Mouse (Mus musculus) heart, embryonic 12.5 days (tissue): ENCODE results near the gene Lrrc4. TPM values are rescaled to one million over a fixed set of nuclear protein-coding genes. Genes with fewer than 3 reads are reported as not detected.

ENCODE experiments used
- ATAC-seq: fragments of 200-750 bp; cut with Nextera tagmentation; 2 replicates; pipeline ENCODE4 v1.8.0; 2017; ENCODE audit warnings: moderate TSS enrichment, moderate library complexity; ENCODE audit not compliant: insufficient number of reproducible peaks, low FRiP score
- H3K27ac ChIP-seq: fragments of 300-500 bp; sonication (generic); 2 replicates; pipeline ENCODE4 v1.5.1; 2016; ENCODE audit warnings: mild to moderate bottlenecking, moderate library complexity; ENCODE audit not compliant: poor library complexity, severe bottlenecking
- H3K27me3 ChIP-seq: fragments of 300-500 bp; sonication (generic); replicated peaks from 2 replicates; pipeline ENCODE4 v1.6.1; 2016; ENCODE audit warnings: mild to moderate bottlenecking, moderate library complexity
- H3K36me3 ChIP-seq: fragments of 300-500 bp; sonication (generic); 2 replicates; pipeline ENCODE4 v1.6.1; 2016; ENCODE audit warnings: mild to moderate bottlenecking, moderate library complexity
- H3K4me1 ChIP-seq: fragments of 300-500 bp; sonication (generic); replicated peaks from 2 replicates; pipeline ENCODE4 v1.6.1; 2016; ENCODE audit warnings: mild to moderate bottlenecking
- H3K4me2 ChIP-seq: fragments of 300-500 bp; sonication (generic); 2 replicates; pipeline ENCODE4 v1.6.1; 2016; ENCODE audit warnings: mild to moderate bottlenecking, moderate library complexity
- H3K4me3 ChIP-seq: fragments of 300-500 bp; sonication (generic); 2 replicates; pipeline ENCODE4 v1.5.1; 2016; ENCODE audit warnings: mild to moderate bottlenecking
- H3K9ac ChIP-seq: fragments of 300-500 bp; sonication (generic); 2 replicates; pipeline ENCODE4 v1.6.1; 2016; ENCODE audit warnings: mild to moderate bottlenecking, moderate library complexity
- H3K9me3 ChIP-seq: fragments of 300-500 bp; sonication (generic); replicated peaks from 2 replicates; pipeline ENCODE4 v1.6.1; 2016; ENCODE audit warnings: mild to moderate bottlenecking, moderate library complexity
- WGBS: fragments of 180-500 bp; shearing (Covaris S2); methylation state at CpG from one replicate; pipeline ENCODE4 v1.1.7; 2016; 5-methylcytosine and 5-hydroxymethylcytosine counted together
- polyA plus RNA-seq: library from polyadenylated mRNA; unstranded; fragments of >200 nt; fragmentation: Nextera tagmentation; extraction: Ambion mirVana; gene quantifications from 2 replicates; pipeline ENCODE4 v1.2.1, GENCODE M21; 2016

The Lrrc4 gene
- polyA plus RNA-seq, 1 experiment from 2014 or later, result 0.51 TPM

- Histone ChIP-seq H3K4me2 (no peak overlapping the region), H3K36me3 (peaks cover 9% of the 10 kb centered on the region), H3K27me3 (no peaks in the 10 kb centered on the region), H3K27ac (no peak overlapping the region), H3K4me1 (peaks cover 20% of the 10 kb centered on the region), H3K9ac (no peak overlapping the region), H3K4me3 (no peak overlapping the region), H3K9me3 (no peaks in the 10 kb centered on the region)
- ATAC-seq, result no peak
- WGBS, result 84% methylated on average over 6 of the region's 6 CpGs
Measured at GRCm38 (mm10) chr6:28767891-28768481, 63.6 kb downstream of the Lrrc4 start.

DNA sequence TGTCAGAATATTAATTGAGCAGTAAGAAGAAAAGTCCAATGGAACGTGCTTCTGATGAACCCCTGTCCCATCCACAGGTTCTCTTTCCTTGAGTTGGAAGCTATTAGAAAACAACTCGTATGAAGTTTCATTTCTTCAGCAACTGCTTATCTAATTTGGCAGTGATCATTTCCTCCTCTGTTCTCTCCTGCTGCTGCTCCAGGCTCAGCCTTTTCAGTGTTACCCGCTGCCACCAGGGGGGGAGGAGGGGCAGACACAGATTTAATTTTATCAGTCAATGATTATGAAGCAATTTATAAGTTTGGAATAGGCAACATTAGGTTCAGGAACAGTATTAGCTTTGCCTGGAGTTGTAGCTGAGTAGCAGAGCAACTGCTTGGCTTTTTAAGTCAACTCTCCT, 64.9 kb downstream of the Lrrc4 start:
- no peak overlapping the region for H3K4me3 ChIP-seq
- H3K27ac ChIP-seq, result no peak overlapping the region
- peaks cover 9% of the 10 kb centered on the region for H3K36me3 ChIP-seq
- no peak overlapping the region for H3K4me2 ChIP-seq
- peaks cover 20% of the 10 kb centered on the region for H3K4me1 ChIP-seq
- no peak for ATAC-seq
- no peaks in the 10 kb centered on the region for H3K9me3 ChIP-seq
- no peak overlapping the region for H3K9ac ChIP-seq
- WGBS, result 45% methylated on average over 3 of the region's 3 CpGs
- no peaks in the 10 kb centered on the region for H3K27me3 ChIP-seq

GRCm38 (mm10) chr6:28762132-28762775, 69.3 kb downstream of the Lrrc4 start:
- Histone ChIP-seq H3K27me3 (no peaks in the 10 kb centered on the region), H3K9ac (no peak overlapping the region), H3K9me3 (no peaks in the 10 kb centered on the region), H3K27ac (no peak overlapping the region), H3K4me3 (no peak overlapping the region), H3K4me1 (peaks cover 27% of the 10 kb centered on the region), H3K36me3 (no peaks in the 10 kb centered on the region), H3K4me2 (no peak overlapping the region)
- WGBS, result 52% methylated on average over 5 of the region's 5 CpGs
- no peak for ATAC-seq

DNA sequence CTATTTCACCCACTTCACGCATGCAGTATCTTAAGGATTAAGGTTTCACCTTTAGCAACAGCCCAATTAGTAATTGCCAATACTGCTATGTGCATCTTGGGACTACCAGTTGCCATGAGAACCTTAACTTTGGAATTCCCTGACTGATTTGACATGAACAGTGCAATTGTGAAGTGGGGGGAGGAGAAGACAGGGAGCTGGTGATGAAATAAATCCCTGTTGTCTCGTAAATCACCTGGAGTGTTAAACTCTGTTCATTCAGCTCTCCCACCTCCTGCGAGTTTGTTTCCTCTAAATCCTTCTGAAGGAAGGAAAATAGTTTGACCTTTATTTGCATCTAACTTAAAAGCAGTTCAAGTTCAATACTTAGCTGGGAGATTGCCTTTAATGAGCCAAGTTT, 69.8 kb downstream of the Lrrc4 start:
- ATAC-seq, result no peak
- H3K4me2 ChIP-seq, result no peak overlapping the region
- 66% methylated on average over 3 of the region's 3 CpGs for WGBS
- H3K4me1 ChIP-seq, result peaks cover 29% of the 10 kb centered on the region
- no peaks in the 10 kb centered on the region for H3K27me3 ChIP-seq
- H3K9ac ChIP-seq, result no peak overlapping the region
- no peaks in the 10 kb centered on the region for H3K36me3 ChIP-seq
- no peak overlapping the region for H3K4me3 ChIP-seq
- no peak overlapping the region for H3K27ac ChIP-seq
- H3K9me3 ChIP-seq, result no peaks in the 10 kb centered on the region

- Histone ChIP-seq H3K27me3 (no peaks in the 10 kb centered on the region), H3K4me1 (peaks cover 29% of the 10 kb centered on the region), H3K4me3 (no peak overlapping the region), H3K4me2 (no peak overlapping the region), H3K27ac (no peak overlapping the region), H3K9me3 (no peaks in the 10 kb centered on the region), H3K36me3 (no peaks in the 10 kb centered on the region), H3K9ac (no peak overlapping the region)
- ATAC-seq, result no peak
- WGBS, result 85% methylated on average over 4 of the region's 4 CpGs
Measured at GRCm38 (mm10) chr6:28758293-28758692, 73.3 kb downstream of the Lrrc4 start.

DNA sequence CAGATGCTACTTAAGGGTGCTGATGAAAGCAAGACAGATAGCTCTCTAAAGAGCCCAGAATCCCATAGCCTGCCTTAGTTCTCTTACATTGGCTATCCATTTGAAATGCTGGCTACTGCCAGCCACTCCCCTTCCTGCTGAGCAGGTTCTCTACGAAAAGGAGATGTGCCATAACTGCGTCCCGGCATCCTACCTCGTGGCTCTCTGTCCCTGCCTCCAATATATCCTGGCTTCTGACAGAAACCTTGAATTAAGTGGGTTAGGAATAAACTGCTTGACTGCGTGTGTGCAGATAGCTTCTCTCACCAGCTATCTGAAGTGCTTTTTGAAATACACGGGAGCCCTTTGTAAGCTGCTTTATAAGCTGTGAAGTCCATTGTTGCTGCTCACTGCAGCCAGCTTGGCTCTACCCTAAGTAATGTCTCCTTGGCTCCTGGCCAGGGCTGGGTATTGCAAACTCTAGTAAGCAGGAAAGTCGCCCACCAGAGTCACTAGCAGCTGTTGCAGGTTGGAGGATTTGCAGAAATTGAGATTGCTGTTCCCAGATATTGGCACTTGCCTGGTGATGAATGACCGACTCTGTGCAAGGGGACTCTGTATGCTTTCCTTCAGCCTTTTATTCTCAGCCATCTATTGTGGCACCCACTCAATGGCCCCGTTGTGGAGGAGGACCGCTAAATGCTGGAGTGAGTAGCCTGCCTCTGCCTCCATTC, 75.1 kb downstream of the Lrrc4 start:
- WGBS, result 53% methylated on average over 10 of the region's 10 CpGs
- ATAC-seq, result no peak

DNA sequence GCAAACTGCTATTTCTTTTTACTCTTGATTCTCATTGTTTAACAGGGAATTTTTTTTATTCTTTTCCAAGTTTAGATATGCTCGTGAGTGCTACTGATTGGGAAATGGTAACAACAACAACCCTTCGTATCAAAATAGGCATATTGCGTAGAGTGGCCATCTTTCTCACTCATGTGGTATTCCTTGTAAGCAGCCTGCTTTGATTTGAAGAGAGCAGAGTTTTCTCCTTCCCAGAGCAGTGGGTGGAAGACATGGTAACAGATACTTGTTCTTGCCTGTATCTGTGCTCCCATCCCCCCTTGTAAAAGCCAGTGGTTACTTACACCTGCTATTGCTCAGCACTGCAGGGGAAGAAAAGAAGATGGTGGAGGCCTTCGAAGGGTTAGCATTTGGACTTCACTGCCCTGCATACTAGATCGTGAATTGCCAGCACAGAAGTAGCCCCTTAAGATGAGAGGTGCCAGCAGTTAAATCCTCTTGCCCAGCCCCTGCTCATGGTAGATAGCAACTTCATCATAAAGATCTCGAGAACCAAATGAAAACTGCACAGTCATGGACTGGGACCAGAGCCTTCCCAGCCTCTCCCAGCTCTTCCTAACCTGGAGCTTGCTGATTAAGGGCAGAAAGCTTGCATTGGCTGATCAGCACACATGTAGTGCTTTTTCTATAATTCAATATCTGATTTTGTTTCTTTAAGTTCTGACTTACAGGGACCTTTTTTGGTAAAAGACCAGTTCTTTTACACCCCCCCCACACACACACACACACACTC, 77.2 kb downstream of the Lrrc4 start:
- H3K4me2 ChIP-seq, result no peak overlapping the region
- H3K36me3 ChIP-seq, result no peaks in the 10 kb centered on the region
- no peak for ATAC-seq
- WGBS, result 84% methylated on average over 6 of the region's 6 CpGs
- peaks cover 18% of the 10 kb centered on the region for H3K4me1 ChIP-seq
- H3K9me3 ChIP-seq, result no peaks in the 10 kb centered on the region
- no peak overlapping the region for H3K27ac ChIP-seq
- no peak overlapping the region for H3K9ac ChIP-seq
- H3K4me3 ChIP-seq, result no peak overlapping the region
- H3K27me3 ChIP-seq, result no peaks in the 10 kb centered on the region

More for the DNA sequence above, 75.1 kb downstream of the Lrrc4 start:
- Histone ChIP-seq H3K27me3 (no peaks in the 10 kb centered on the region), H3K4me1 (peaks cover 29% of the 10 kb centered on the region), H3K36me3 (no peaks in the 10 kb centered on the region), H3K9ac (no peak overlapping the region), H3K9me3 (no peaks in the 10 kb centered on the region), H3K4me3 (no peak overlapping the region), H3K4me2 (no peak overlapping the region), H3K27ac (no peak overlapping the region)

DNA sequence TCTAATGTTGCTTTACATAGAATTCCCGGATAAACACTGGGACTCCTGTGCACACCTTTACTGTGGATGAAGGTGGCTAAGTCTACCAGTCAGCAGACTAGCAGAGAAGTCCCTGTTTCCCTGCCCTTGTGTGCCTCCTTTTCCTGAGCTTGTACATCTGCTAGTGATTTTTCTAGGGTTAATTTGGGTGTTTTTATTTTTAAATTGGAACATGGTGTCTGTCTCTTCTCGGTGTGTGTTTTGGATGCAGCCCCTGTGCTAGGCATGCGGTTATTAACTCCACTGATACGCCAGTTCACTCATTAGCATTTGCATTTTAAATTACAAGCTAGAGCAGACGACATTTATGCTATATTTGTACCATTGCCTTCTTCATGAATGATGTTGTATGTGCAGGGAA, 77.9 kb downstream of the Lrrc4 start:
- Histone ChIP-seq H3K27me3 (no peaks in the 10 kb centered on the region), H3K36me3 (no peaks in the 10 kb centered on the region; the same call in 1 of the 2 replicates), H3K9me3 (no peaks in the 10 kb centered on the region), H3K4me1 (peaks cover 17% of the 10 kb centered on the region), H3K9ac (no peak overlapping the region), H3K27ac (no peak overlapping the region), H3K4me2 (no peak overlapping the region), H3K4me3 (no peak overlapping the region)
- ATAC-seq, result no peak
- WGBS, result 90% methylated on average over 5 of the region's 5 CpGs

DNA sequence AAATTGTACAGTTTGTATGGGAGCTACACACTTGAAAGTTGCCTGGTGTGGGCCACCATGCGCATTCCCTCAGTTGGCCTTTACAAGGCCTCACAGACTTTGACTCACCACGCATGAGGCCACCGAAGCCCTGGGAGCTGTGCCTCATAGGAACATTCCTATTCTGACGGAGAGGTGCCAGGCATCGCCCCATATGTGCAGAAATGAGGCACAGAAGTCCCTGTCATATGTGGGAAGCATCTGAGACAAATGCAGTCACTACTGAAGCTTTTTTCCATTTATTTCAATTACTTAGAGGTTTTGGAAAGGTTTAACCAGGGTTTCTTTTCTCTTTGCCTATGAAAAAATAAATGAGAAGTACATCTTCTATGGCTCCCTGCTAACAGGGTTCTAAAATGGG, 78.3 kb downstream of the Lrrc4 start:
- ATAC-seq, result no peak
- Histone ChIP-seq H3K27me3 (no peaks in the 10 kb centered on the region), H3K9ac (no peak overlapping the region), H3K4me1 (peaks cover 21% of the 10 kb centered on the region), H3K9me3 (no peaks in the 10 kb centered on the region), H3K4me2 (no peak overlapping the region), H3K36me3 (no peaks in the 10 kb centered on the region; the same call in 1 of the 2 replicates), H3K4me3 (no peak overlapping the region), H3K27ac (no peak overlapping the region)
- 94% methylated on average over 5 of the region's 5 CpGs for WGBS

DNA sequence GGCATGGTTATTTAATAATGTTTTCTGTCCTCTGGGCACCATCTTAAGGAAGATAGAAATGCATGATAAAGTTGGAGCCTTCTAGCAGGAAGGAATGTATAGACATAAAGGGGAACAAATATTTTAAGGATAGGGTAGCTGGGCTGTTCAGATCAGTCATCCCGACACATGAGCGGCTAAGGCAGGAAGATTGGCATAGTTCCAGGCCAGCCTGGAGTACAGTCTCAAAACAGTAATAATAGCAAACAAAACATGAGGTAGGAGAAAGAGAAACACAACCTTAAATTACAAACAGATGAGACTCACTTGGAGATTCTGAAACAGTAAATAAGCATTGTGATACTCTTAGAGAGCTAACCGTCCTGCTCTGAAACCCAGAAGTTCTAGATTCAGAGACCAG, 80.4 kb downstream of the Lrrc4 start:
- no peak overlapping the region for H3K4me3 ChIP-seq
- no peak overlapping the region for H3K9ac ChIP-seq
- no peaks in the 10 kb centered on the region for H3K9me3 ChIP-seq
- 59% methylated on average over 3 of the region's 3 CpGs for WGBS
- no peak overlapping the region for H3K27ac ChIP-seq
- no peak for ATAC-seq
- H3K27me3 ChIP-seq, result no peaks in the 10 kb centered on the region
- peaks cover 2% of the 10 kb centered on the region for H3K36me3 ChIP-seq
- no peak overlapping the region for H3K4me2 ChIP-seq
- H3K4me1 ChIP-seq, result peaks cover 16% of the 10 kb centered on the region

DNA sequence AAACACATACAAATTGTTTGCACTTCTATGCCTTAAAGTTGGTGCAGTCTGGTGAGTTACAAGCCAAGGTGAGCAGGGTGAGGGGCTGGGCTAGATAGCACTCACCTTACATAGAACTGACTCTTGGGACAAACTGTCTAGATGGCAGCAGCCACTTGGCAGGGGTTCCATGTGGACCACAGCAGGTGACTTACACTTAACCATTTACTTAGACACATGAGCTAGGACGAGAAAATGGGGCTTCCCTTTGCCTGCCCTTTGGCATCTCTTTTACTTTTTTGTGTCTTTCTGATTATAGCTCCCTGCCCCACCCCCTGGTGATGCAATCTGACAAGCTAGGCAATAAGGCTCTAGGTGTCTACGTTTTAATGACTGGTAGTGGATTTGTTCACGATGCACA, 82.3 kb downstream of the Lrrc4 start:
- no peaks in the 10 kb centered on the region for H3K27me3 ChIP-seq
- peaks cover 8% of the 10 kb centered on the region for H3K4me1 ChIP-seq
- no peak overlapping the region for H3K9ac ChIP-seq
- no peak for ATAC-seq
- no peak overlapping the region for H3K4me3 ChIP-seq
- no peak overlapping the region for H3K27ac ChIP-seq
- no peak overlapping the region for H3K4me2 ChIP-seq
- H3K9me3 ChIP-seq, result no peaks in the 10 kb centered on the region
- WGBS, result 80% methylated on average over 3 of the region's 3 CpGs
- H3K36me3 ChIP-seq, result peaks cover 15% of the 10 kb centered on the region
